18 mouse cellular contexts compared by ENCODE assay signal in the genomic region with DNA sequence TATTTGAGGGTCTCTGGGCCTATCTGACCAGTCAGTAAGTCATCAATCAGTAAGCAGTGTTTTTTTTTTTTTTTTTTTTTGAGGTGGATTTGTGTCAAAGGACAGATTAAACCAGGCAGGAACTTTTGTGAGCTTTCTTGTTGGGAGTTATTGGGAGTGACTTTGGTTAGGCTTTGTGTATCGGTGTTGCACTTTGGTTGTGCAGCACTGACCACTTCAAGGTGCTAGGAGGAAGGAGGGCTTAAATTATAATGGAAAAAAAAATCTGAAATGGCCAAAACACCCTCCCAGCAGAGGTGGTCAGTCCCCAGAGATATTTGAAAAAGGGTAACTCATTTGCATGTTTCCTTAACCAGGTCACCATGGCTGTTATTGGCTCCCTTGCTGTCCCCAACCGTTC.
"Had no signal": no experiment of that assay in that cellular context is flagged by ENCODE, and none has a peak within 500 bp of the region (broad histone marks: within the 10 kb centered on the region; RNA-seq: fewer than 3 reads in every experiment).

No protein-coding gene starts in this region.

- H3K9ac ChIP-seq: liver, embryonic 15.5 days; lung, embryonic 14.5 days; midbrain, embryonic 12.5 days; neural tube, embryonic 12.5 days had no signal

- DNase-seq: lung, adult 18-20 months; lung, embryonic 14.5 days; lung, postnatal 10 days; lung, postnatal 4 days; midbrain, embryonic 14.5 days; retina, postnatal 1 day; right cerebral cortex, adult 18-20 months; right cerebral cortex, postnatal 25 days; right cerebral cortex, postnatal 4 days; spleen, adult 18-20 months; thymus, adult 18-20 months; thymus, postnatal 14 days; thymus, postnatal 36 days had no signal

- H3K9me3 ChIP-seq: liver, embryonic 15.5 days; midbrain, embryonic 12.5 days; neural tube, embryonic 12.5 days had no signal

- H3K4me3 ChIP-seq: liver, embryonic 15.5 days; midbrain, embryonic 12.5 days; myocyte; neural tube, embryonic 12.5 days had no signal

- H3K27ac ChIP-seq: liver, embryonic 15.5 days; midbrain, embryonic 12.5 days; neural tube, embryonic 12.5 days had no signal

- H3K4me2 ChIP-seq: liver, embryonic 15.5 days; lung, embryonic 14.5 days; midbrain, embryonic 12.5 days; neural tube, embryonic 12.5 days had no signal

- H3K27me3 ChIP-seq: liver, embryonic 15.5 days; midbrain, embryonic 12.5 days; neural tube, embryonic 12.5 days had no signal

- ATAC-seq: midbrain, embryonic 16.5 days had no signal
